Mouse (Mus musculus) adrenal gland, adult 8-10 months (tissue): ENCODE measurements around the gene Cmbl. TPM values are rescaled to one million over a fixed set of nuclear protein-coding genes. Genes with fewer than 3 reads are reported as not detected.
A peak's percentile ranks its signal among the peaks of the same experiment; 100 is the strongest.

Experiments used
- DNase-seq: peaks from one replicate; pipeline ENCODE4 v3.0.0; 2022
- total RNA-seq, 4 experiments: library from RNA; stranded (reverse); gene quantifications; 2 replicates each; pipeline ENCODE4 v1.2.4; 2022

Cmbl gene
- total RNA-seq, 4 experiments from 2014 or later = 160 to 274 (median 195) TPM

DNA sequence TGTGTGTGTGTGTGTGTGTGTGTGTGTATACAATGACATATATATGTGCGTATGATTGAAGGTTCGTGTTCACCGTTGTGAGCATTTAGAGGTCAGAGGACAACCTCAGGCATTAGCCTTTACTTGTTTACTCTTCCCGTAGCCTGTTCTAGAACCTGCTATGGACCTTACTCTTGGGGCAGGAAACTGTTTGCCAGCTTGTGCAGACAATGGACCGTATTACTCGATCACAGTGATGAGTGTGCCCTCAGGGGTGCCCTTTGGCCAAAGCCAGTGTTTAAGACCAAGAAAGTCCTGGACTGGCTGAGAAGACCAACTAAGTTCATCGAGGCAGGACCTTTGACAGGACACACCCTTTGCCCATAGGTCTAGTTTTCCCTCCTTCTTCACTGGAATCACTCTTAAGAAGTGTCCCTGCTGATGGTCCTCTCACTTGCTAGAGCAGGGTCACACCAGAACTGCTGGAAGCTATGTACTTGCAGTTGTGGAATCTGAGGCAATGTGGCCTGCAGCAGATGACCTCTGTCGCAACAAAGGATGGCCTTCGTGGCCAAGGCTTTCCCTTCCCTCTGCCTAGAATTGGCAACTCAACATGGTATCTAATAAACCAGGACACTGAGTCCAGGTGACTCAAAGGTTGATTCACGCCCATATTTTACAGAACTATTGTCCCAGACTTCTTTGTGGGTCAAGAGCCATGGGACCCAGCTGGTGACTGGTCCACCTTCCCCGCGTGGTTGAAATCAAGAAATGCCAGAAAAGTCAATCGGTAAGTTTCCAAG, 18.3 kb downstream of the Cmbl start:
- DNase-seq = peak; percentile 89

DNA sequence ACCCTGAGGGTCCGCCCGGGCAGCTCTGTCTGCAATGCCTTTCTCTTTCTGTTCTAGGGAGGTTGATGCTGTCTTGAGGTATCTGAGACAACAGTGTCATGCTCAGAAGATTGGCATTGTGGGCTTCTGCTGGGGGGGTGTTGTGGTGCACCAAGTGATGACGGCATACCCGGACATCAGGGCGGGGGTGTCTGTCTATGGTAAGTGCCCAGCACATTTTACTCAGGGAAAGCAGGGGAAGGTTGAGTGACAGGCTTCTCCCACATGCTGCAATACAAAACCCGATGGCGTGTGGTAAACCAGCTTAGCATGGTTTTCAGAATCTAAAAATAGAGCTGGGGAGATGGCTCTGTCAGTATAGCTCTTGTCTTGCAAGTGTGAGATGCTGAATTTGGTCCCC, 20.0 kb downstream of the Cmbl start:
- no peak for DNase-seq

- no peak for DNase-seq
Observed at GRCm38 (mm10) chr15:31586088-31586487, 20.9 kb downstream of the Cmbl start.

DNA sequence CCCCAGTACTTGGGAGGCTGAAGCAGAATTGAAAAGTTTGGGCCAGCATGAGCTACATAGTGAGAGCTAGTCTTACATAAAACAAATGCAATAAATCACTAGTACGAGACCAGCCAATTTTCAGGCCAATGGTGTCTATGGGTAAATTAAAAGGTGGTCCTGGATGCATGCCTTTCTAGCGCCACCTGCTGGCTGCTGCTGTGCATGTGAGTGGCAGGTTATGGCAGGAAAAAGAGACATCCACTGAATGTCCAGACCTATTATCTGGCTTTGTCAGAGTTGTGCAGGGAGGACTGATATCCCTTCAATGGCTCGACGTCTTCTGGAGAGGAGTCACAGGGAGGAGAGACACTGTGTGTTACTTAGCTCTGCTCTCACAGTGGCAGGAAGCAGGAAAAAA, 21.3 kb downstream of the Cmbl start:
- peak; percentile 80 for DNase-seq

GRCm38 (mm10) chr15:31587789-31588188, 22.6 kb downstream of the Cmbl start:
- DNase-seq = no peak

- no peak for DNase-seq
Observed at GRCm38 (mm10) chr15:31588989-31589640, 23.9 kb downstream of the Cmbl start.

DNA sequence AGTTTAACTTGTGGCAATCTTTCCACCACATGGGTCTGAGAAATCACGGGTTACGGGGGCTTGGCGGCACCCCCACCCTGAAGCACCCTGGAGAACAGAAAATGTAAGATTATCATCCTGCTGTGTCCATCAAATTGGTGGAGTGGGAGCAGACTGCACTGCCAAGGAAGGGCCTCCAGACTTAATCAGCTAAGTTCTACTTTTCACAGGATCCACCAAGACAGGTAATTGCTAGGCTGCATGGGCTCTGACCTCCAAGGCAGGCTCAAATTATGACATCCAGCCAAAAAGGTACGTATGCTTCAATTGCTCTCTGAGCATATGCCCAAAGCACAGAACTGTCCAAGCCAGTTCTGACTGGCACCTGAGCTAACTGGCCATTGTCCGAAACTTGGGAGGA, 25.0 kb downstream of the Cmbl start:
- DNase-seq = no peak

DNA sequence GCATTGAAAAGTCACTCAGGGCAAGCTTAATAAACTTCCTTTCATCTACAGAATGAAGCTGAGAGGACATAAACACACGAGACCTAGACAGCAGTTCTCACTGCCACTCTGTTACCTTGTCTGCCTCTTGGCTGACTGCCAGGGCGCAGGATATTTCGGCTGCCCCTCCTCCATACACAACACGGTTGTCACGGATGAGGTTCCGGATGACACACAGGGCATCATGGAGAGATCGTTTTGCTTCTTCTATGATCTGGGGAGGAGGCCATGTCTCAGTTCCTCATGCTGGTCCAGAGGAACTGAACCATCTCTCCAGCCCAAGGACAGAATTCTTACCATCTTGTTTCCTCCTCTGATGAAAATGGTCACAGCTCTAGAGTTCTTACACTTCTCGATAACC, 27.3 kb downstream of the Cmbl start:
- DNase-seq = no peak

DNA sequence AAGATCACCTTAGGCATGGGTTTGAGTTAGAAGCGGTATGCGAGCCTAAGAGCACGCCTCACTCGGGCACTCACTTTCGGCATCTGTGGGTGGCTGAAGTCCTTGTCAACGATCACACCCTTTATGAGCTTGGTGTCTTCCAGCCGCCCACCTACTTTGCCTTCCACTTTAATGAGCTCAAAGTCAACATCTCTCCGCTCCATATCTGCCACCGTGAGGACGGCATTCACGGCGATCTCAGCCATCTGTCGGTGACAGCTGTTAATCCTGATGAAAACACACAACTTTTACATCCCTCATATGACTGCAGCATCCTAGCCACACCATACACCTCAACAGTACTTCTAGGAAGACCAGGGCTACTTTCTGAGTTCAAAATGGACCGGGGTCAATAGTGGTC, 29.1 kb downstream of the Cmbl start:
- no peak for DNase-seq

GRCm38 (mm10) chr15:31595651-31596050, 30.5 kb downstream of the Cmbl start:
- no peak for DNase-seq

- DNase-seq = no peak
Observed at GRCm38 (mm10) chr15:31599834-31600233, 34.6 kb downstream of the Cmbl start.

DNA sequence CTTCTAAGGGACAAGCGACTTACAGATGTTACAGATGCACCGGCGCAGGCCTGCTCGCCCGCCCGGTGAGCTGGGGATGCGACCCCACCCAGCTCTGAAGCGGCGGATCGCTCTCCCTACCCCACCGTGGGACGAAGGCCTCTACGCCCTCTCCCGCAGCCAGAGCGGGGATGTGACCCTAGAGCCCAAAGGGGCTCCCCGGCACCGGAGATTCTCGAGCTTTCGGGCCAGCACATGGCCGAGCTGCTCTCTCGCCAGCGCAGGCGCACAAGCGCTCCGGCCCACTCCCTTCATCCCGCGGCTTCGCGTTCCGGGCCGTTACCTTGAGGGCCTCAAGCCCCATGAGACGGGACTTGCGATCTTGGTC, 36.1 kb downstream of the Cmbl start:
- no peak for DNase-seq

DNA sequence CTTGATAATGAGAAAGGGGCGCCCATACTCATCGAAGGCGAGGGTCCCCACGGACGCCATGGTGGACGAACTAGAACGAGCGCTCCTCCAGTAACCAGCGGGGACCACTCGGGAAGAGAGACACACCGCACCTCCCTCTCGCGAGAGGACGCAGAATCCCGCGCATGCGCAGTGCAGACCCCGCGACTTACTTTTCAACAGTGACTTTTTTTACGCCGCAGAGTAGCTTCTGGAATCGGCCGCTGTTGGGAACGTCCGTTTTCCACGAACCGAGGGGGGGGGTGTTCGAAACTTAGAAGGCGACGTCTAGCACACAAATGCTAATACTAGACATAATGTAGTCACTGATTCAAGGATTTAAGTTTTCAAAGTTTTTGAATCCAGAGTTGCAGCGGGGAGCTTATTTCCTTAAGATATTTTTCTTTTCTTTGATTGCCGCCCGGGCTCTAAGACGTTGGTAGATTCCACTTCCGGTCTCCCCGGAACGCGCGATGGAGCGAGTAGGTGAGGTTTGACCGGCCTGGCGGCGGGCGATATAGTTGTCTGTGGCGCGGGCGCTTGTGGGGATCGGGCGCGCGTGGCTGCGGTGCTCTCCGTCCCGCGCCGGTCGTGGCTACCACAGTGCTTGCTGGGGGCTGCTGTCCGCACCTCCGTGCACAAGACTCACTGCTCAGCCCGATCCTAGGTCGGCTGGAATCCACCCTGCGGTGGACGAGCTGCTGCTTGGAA, 36.6 kb downstream of the Cmbl start, which contains the start of the genes Cct5 and Fam173b:
TSS of gene Cct5 (minus strand) at position 159 of the 729 bp plus-strand sequence.
TSS of gene Fam173b (plus strand) at position 207 of the 729 bp plus-strand sequence.
- DNase-seq = peak; percentile 96

DNA sequence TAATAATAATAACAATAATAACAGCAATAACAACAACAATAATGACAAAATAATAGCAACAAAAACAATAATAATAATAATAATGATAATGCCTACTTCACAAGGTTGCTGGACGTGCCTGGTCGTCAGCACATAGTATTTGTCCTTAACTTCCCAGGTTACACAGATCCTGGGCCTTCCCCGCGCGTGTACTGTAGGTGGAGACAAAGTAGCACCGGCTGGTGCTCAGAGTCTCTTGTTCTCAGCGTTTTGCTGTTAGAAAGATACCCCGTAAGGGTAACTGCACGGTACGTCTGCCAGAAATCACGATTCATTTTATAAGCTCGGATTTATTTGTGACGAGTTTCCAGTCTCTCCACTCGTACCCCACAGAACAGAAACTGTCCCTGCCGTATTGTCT, 37.2 kb downstream of the Cmbl start:
- peak; percentile 33 for DNase-seq

- DNase-seq = no peak
Observed at GRCm38 (mm10) chr15:31603113-31603512, 37.9 kb downstream of the Cmbl start.

DNA sequence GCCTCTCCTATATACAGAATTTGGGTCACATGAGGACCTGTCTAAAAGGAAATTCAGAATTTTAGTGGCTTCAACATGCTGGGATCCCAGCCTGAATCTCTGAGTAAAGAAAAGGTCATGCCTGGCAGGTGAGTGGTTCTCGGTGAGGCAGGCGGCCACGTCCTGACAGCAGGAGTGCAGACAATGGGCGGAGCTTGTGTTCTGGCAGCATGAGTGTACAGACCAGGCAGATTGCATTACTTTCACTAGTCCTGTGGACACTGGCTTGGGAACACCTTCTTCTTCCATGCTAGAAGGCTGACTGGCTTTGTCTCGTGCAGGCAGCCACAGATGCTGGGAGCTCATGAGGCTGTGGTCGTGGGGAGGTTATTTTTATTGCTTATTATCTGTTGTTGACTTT, 41.6 kb downstream of the Cmbl start:
- no peak for DNase-seq

GRCm38 (mm10) chr15:31611027-31611426, 45.8 kb downstream of the Cmbl start:
- peak; percentile 49 for DNase-seq

DNA sequence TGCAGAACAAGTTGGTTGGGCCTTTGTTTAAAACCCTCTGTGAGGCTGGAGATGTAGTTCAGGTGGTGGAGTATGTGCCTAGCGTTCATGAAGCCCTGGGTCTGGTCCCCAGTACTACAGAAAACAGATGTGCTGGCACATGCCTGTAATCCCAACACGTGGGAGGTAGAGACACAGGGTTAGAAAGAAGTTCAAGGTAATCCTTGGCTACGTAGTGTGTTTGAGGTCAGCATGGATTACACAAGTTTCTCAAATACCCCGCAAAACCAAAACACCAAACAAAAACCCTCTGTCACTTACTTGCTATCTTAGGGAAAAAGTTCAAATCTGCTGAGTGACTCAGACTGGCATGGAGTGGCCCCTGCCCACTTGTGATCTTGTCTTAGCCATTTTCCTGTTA, 46.8 kb downstream of the Cmbl start:
- no peak for DNase-seq

- DNase-seq = no peak
Observed at GRCm38 (mm10) chr15:31613826-31614453, 48.8 kb downstream of the Cmbl start.

- no peak for DNase-seq
Observed at GRCm38 (mm10) chr15:31614666-31615065, 49.5 kb downstream of the Cmbl start.

- DNase-seq = no peak
Observed at GRCm38 (mm10) chr15:31617261-31617660, 52.1 kb downstream of the Cmbl start.

DNA sequence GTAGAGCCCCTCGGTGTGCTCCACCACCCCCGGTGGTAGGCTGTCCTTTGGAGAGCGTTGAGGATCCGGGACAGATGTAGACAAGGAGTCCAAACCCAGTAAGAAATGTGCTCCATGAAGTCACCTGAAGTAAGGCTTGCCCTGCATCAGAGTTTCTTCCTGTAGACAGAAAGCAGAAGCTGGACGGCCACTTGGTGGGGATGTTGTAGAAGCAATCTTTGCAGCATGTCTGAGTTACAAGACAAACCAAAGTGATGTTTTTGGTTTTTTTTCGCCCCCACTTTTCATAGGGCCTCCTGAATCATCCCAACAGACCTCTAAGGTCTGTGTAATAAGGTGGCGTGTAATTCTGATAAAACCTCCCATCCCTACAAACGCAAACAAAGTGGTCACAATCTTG, 54.3 kb downstream of the Cmbl start:
- DNase-seq = no peak
